Mouse (Mus musculus) brain, adult 10 weeks (tissue): Measurements from ENCODE around the gene Sprr2a3. TPM values are rescaled to one million over a fixed set of nuclear protein-coding genes. Genes with fewer than 3 reads are reported as not detected.

Source experiments
- polyA plus RNA-seq: library from polyadenylated mRNA; stranded (reverse); fragments of 350-450 nt; fragmentation: Illumina TruSeq; extraction: RNeasy Lipid Tissue Mini Kit (QIAGEN cat#74804); gene quantifications from one replicate; pipeline ENCODE4 v1.2.3, GENCODE M21; 2015; ENCODE audit warnings: low read depth, low replicate concordance

The Sprr2a3 gene
- polyA plus RNA-seq: not detected

DNA sequence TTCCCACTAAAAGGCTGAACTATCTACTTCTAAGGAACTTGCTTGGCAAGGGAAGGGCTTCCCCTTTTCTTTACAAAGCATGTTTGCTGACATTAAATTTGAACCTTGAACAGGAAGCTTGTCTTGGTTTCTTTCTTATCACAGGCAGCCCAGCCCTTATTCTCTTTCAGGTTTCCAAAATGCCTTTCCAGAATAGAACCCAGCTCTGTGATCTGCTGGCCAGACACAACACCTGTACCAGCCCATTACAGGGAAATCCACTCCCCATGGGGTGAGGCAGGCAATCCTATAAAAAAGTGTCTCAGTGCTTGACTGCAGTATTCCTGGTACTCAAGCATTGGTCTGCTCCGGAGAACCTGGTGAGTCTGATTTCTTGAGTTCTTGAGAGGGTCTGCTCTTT is at the start of gene Sprr2a3:
TSS of gene Sprr2a3 (plus strand) at position 317 of the 400 bp plus-strand sequence.

DNA sequence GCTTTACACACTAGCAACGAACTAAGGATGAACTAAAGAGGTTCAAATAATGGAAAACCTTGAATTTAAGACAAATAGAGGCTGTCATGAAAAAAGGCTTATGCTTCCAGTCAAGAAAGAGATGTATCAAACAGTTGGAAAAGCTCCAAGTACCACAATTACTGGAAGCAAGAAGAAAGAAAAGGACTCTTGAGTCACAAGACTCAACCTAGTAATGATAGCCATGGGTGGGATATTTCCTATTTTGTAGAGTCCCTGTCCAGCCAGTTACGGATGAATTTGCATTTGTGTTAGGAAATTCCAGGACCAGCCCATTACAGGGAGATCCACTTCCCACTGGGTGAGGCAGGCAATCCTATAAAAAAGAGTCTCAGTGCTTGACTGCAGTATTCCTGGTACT is 31.1 kb downstream of the Sprr2a3 start, which contains the start of gene Sprr2b:
TSS of gene Sprr2b (plus strand) at position 301 of the 400 bp plus-strand sequence.

DNA sequence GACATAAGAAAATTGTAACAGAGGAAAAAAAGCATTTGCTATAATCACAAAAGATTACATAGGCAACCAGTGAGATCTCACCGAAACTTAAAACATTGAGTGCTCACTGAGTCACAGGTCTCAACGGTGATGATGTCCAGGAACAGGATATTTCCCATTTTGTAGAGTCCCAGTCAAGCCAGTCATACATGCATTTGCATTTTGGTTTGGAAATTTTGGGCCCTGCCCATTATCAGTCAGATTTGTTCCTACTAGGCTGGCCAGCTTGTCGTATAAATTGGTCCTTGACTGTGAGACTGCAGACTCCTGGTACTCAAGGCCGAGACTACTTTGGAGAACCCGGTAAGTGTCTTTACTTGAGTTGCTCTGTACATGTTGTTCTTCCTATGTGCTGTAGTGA is 53.6 kb downstream of the Sprr2a3 start, which contains the start of gene Sprr2d:
TSS of gene Sprr2d (plus strand) at position 301 of the 400 bp plus-strand sequence.

Other genes with a start within 250 kb of the Sprr2a3 start
- gene Lor, start 202.3 kb upstream of the Sprr2a3 start, polyA plus RNA-seq: 1.9 TPM
- not detected for gene Prr9, start 161.5 kb upstream of the Sprr2a3 start, polyA plus RNA-seq
- gene Lelp1, start 142.7 kb upstream of the Sprr2a3 start, polyA plus RNA-seq: not detected
- gene Sprr2a1, start 69.6 kb upstream of the Sprr2a3 start, polyA plus RNA-seq: not detected
- not detected for gene Sprr2a2, start 69.5 kb upstream of the Sprr2a3 start, polyA plus RNA-seq
- gene Sprr2b, start 31.2 kb downstream of the Sprr2a3 start, polyA plus RNA-seq: not detected
- gene Sprr2d, start 53.7 kb downstream of the Sprr2a3 start, polyA plus RNA-seq: not detected
- gene Sprr2e, start 66.7 kb downstream of the Sprr2a3 start, polyA plus RNA-seq: not detected
- not detected for gene Sprr2f, start 79.8 kb downstream of the Sprr2a3 start, polyA plus RNA-seq
- not detected for gene Sprr2h, start 100.3 kb downstream of the Sprr2a3 start, polyA plus RNA-seq
- not detected for gene Sprr2i, start 122.6 kb downstream of the Sprr2a3 start, polyA plus RNA-seq
- gene Sprr2j-ps, start 132.7 kb downstream of the Sprr2a3 start, polyA plus RNA-seq: not detected
- gene Gm9774, start 144.0 kb downstream of the Sprr2a3 start, polyA plus RNA-seq: 4.1 TPM
- gene Sprr2k, start 147.2 kb downstream of the Sprr2a3 start, polyA plus RNA-seq: not detected
- not detected for gene Sprr1b, start 153.4 kb downstream of the Sprr2a3 start, polyA plus RNA-seq
- gene Sprr3, start 173.3 kb downstream of the Sprr2a3 start, polyA plus RNA-seq: not detected
- gene Sprr1a, start 200.5 kb downstream of the Sprr2a3 start, polyA plus RNA-seq: not detected
- gene Sprr4, start 215.1 kb downstream of the Sprr2a3 start, polyA plus RNA-seq: not detected
- gene 2310046K23Rik, start 249.1 kb downstream of the Sprr2a3 start, polyA plus RNA-seq: not detected